Mouse (Mus musculus): ENCODE data around the gene Them5.

- TF ChIP-seq CTCF (IDR thresholded peaks at IDR 0.05; ENCODE audit: insufficient read depth, low read length) = no peak
- no peak for TF ChIP-seq POLR2A (IDR thresholded peaks at IDR 0.05; ENCODE audit: borderline replicate concordance, extremely low read depth, low read depth, low read length)
Measured at GRCm38 (mm10) chr3:94382308-94382707, 40.4 kb downstream of the Them5 start.

All from lung, adult 2 months (tissue).